Mouse (Mus musculus) heart, adult 2 months (tissue): ENCODE results near the gene Idua.

Source experiments
- CTCF ChIP-seq: fragments of 200-600 bp; IDR thresholded peaks from 2 replicates; pipeline ENCODE4 v1.8.1; 2022; ENCODE audit warnings: antibody characterized with exemption, mild to moderate bottlenecking, moderate library complexity
- POLR2A ChIP-seq: fragments of 200-500 bp; IDR thresholded peaks from 2 replicates; pipeline ENCODE4 v1.6.1; 2011; ENCODE audit warnings: mild to moderate bottlenecking, low read depth, low read length, control low read depth; ENCODE audit not compliant: insufficient read depth

DNA sequence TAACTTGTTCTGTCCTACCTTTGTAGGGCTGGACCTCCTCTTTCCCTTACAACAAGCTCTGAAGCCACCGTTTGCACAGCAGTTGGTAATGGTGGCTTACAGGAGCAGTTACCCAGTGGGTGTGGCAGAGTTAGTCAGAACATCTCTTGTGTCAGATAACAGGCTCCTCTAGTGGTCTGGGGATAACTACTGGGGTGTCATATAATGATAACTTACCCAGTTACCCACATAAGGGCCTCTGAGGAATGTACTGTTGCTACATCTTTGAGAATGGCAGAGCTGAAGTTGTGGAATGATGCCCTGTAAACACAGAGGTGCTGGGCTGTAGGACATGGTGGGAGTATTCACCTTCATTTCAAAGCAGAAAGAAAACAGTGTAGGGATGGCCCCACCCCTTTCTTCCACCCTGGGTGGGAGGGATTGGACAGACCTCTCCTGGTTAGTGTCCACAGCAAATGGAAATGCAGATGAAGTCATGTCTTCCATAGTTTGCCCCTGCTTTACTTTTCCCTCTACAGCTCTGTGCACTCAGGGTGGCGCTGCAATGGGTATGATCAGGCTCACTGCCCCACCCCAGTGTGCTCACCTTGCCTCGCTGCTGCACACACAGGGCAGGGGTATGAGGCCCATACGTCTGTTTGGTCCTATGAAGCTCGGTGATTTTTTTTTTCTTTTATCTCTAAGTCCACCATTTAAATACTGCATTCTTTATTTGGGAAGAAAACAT lies 16.8 kb downstream of the Idua start:
- no peak for TF ChIP-seq CTCF
- TF ChIP-seq POLR2A, result no peak
